Mouse (Mus musculus) midbrain, embryonic 11.5 days (tissue): ENCODE measurements at regions not wholly inside any gene's neighbourhood (a gene's known extent, or its start where the extent isn't known, plus 50 kb on each side); places are given as distances from the start of the nearest gene placed in this dataset.
"Not testable (repeated sequence)": the region's sequence is repeated elsewhere in the genome, so short reads cannot be mapped to it uniquely, and the experiment has no call there.

ENCODE experiments used
- ATAC-seq: fragments of 200-750 bp; cut with Nextera tagmentation; 2 replicates; pipeline ENCODE4 v1.8.0; 2017; ENCODE audit warnings: moderate TSS enrichment, moderate library complexity; ENCODE audit not compliant: low FRiP score
- DNase-seq: peaks from one replicate; pipeline ENCODE4 v3.0.0; 2015; ENCODE audit warnings: low spot score; ENCODE audit errors: missing footprints
- H3K27ac ChIP-seq: fragments of 300-500 bp; sonication (generic); 2 replicates; pipeline ENCODE4 v1.5.1; 2014; ENCODE audit warnings: low read depth, low read length
- H3K27me3 ChIP-seq: fragments of 300-500 bp; sonication (generic); 2 replicates; pipeline ENCODE4 v1.6.1; 2014; ENCODE audit warnings: mild to moderate bottlenecking, low read length, moderate library complexity, mixed read lengths; ENCODE audit not compliant: control insufficient read depth, insufficient read depth
- H3K36me3 ChIP-seq: fragments of 300-500 bp; sonication (generic); 2 replicates; pipeline ENCODE4 v1.6.1; 2014; ENCODE audit warnings: mild to moderate bottlenecking, low read length, moderate library complexity, mixed read lengths; ENCODE audit not compliant: control insufficient read depth, insufficient read depth
- H3K4me1 ChIP-seq: fragments of 300-500 bp; sonication (generic); 2 replicates; pipeline ENCODE4 v1.6.1; 2014; ENCODE audit warnings: low read length; ENCODE audit not compliant: control insufficient read depth, insufficient read depth
- H3K4me2 ChIP-seq: fragments of 300-500 bp; sonication (generic); 2 replicates; pipeline ENCODE4 v1.6.1; 2014; ENCODE audit warnings: mild to moderate bottlenecking, moderate library complexity
- H3K4me3 ChIP-seq: fragments of 300-500 bp; sonication (generic); 2 replicates; pipeline ENCODE4 v1.5.1; 2014; ENCODE audit warnings: low read depth, low read length
- H3K9ac ChIP-seq: fragments of 300-500 bp; sonication (generic); 2 replicates; pipeline ENCODE4 v1.6.1; 2014; ENCODE audit warnings: low read length
- H3K9me3 ChIP-seq: fragments of 300-500 bp; sonication (generic); 2 replicates; pipeline ENCODE4 v1.6.1; 2016; ENCODE audit warnings: low read length; ENCODE audit not compliant: control insufficient read depth
- WGBS: fragments of 180-500 bp; shearing (Covaris S2); extraction: QIAGEN DNeasy Blood & Tissue Kit; methylation state at CpG from one replicate; pipeline ENCODE4 v1.1.7; 2014; 5-methylcytosine and 5-hydroxymethylcytosine counted together

DNA sequence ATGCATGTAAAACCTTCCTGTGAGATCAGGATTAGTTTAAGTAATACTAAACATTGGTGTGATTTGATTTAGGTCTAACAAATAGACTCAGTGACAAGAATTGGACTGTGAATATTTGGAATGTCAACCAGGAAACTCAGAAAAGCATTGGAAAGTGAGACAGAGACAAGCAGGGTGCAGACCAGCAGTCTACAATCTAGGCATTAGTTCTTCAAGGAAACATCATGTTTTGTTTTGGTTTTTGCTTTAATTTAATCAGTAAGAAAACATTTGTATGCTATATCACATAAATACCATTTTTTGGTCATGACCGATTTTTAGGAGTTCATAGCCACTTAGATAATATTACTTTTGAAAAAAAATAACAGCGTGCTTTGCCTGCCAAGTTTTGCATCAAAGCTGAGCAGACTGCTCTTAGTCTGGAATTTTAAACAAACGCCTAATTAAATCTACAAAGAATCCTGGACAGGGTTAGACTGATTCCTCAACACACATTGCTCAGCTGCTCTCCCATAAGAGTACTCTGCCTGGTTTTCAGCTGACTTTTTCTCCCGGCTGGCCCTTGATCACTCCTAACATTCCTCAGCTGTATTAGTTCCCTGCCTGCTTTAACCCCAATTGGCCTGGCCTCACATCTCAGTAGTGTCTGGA is 396.5 kb upstream of the Kcnh7 start:
- Histone ChIP-seq H3K4me2 (no peak overlapping the region), H3K4me1 (no peaks in the 10 kb centered on the region), H3K36me3 (no peaks in the 10 kb centered on the region), H3K4me3 (no peak overlapping the region), H3K9me3 (no peaks in the 10 kb centered on the region), H3K9ac (no peak overlapping the region), H3K27ac (no peak overlapping the region), H3K27me3 (no peaks in the 10 kb centered on the region)
- no peak for ATAC-seq
- WGBS, result 72% methylated on average over 4 of the region's 4 CpGs
- no peak for DNase-seq

DNA sequence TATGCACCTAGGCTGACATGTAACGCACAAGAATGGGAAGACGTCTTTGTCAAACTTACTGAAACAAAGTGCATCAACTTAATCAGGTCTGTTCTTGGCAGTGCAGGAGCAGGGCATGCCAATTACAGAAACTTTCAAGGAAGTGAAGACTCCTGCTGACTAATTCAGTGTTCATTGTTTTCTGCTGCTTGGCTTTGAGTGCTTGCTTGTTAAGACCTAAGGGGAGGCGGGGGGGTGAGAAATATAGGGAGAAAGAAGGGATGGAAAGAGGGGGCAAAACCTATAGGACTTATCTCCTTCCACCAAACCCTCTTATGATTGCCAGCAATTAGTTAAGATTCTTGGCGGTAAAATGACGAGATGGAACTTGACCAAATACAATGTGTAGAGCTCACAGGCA is 391.1 kb upstream of the Kcnh7 start:
- ATAC-seq (no peak), DNase-seq (no peak)
- H3K9me3 ChIP-seq, result no peaks in the 10 kb centered on the region
- H3K9ac ChIP-seq, result no peak overlapping the region
- H3K27ac ChIP-seq, result no peak overlapping the region
- no peaks in the 10 kb centered on the region for H3K36me3 ChIP-seq
- 44% methylated on average over 5 of the region's 5 CpGs for WGBS
- H3K4me3 ChIP-seq, result no peak overlapping the region
- H3K4me1 ChIP-seq, result peaks cover 4% of the 10 kb centered on the region; the same call in 1 of the 2 replicates
- no peak overlapping the region for H3K4me2 ChIP-seq
- H3K27me3 ChIP-seq, result no peaks in the 10 kb centered on the region

DNA sequence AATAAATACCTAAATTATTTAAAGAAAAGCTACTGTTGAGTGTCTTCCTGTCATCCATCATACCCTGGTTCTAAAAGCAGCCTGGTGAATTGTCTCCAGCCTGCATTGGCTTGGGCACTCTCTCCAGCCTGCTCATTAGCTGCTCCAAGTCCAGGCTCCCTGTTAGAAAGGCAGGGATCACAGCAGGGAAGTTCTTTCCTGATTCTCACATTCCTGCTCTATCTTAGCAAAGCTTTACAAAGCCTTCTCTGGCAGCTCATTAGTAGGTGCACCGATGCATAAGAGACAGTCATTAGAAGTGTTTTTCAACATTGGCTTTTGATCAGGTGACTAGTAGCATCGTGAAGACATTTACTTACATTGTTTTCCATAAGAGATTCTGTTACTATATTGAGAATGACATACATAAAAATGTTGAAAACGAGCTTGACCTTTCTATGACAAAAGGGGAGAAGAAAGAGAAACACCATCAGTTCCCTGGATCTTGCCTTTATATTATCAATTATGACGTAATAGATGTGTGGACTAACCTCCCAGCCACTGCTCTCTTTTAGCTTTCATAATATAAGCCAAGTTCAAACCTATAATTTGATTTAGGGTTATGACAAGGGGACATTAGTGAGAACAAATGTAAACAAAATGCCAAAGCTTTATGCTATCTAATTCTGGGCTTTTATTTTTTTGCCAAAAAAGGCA is 390.1 kb upstream of the Kcnh7 start:
- ATAC-seq, result peak; percentile 71; the same call in 1 of the 2 replicates
- DNase-seq, result no peak
- Histone ChIP-seq H3K9me3 (no peaks in the 10 kb centered on the region), H3K36me3 (no peaks in the 10 kb centered on the region), H3K9ac (no peak overlapping the region), H3K27ac (no peak overlapping the region), H3K4me2 (no peak overlapping the region), H3K27me3 (no peaks in the 10 kb centered on the region), H3K4me1 (peaks cover 4% of the 10 kb centered on the region; the same call in 1 of the 2 replicates), H3K4me3 (no peak overlapping the region)
- 23% methylated on average over 4 of the region's 4 CpGs for WGBS

DNA sequence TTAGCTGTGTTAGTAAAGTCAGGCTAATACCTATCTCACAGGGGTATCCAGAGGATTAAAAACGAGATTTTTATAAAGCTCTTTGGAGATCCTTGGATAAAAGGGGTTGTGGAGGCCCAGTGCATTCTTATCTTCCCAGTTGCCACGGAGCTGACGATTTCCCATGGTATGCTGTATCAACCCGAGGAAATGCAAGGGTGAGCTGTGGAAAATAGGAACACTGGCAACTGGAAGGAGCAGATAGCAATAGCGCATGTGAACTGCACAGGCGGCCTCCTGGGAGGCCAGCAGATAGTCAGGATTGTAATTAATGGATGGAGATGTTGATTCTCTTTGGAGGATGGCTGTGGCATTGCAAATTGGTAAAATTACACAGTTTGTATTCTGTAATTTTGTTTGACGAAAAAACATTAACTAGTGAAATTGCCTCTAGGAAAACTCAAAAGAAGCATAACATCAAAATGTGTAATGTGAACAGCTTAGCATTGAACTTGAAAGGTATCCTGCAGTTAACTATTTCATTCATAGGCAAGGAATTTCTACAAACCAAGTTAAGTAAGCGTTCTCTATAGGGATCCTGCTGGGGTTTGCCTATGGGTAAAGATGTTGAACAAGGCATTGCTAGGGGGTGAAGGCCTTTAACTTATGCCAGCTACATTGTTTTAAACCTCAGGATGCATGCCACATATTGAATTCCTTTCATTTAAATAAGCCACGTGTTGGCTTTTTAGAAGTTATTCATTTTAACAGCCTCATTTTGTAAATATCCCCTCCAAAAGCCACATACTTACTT is 389.1 kb upstream of the Kcnh7 start:
- Histone ChIP-seq H3K27ac (no peak overlapping the region), H3K9ac (no peak overlapping the region), H3K4me2 (no peak overlapping the region), H3K9me3 (no peaks in the 10 kb centered on the region), H3K4me1 (peaks cover 4% of the 10 kb centered on the region; the same call in 1 of the 2 replicates), H3K27me3 (no peaks in the 10 kb centered on the region), H3K4me3 (no peak overlapping the region), H3K36me3 (no peaks in the 10 kb centered on the region)
- no peak for DNase-seq
- ATAC-seq, result 0 out of 2 replicates have a peak, but pooled peaks have one; percentile 30
- WGBS, result 21% methylated on average over 9 of the region's 9 CpGs

DNA sequence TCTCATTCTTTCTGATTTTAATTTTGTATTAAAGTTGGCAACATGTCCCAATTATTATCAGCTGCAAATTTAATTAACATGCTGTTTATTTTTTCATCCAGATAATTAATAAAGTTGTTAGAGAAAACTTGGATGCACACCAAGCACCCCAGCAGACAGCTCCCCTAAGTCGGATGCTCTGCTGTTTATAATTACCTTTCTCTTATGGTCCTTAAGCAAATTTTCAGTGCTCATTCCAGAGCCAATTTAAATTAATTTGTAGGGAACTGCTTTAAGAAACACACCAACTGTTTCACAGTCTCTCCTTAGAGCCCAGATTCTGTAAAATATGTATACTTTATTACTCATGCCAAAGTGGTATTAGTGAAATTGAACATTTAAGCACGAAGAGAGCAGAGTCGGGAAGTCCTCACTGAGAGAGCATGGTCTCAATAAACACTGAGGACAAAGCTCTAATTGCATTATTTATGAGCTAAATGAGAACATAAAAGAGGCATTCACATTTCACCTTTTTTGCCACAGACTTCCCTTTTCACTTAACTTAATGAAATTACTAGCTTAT is 372.9 kb upstream of the Kcnh7 start:
- no peak overlapping the region for H3K27ac ChIP-seq
- no peak for DNase-seq
- ATAC-seq, result no peak
- no peaks in the 10 kb centered on the region for H3K9me3 ChIP-seq
- H3K4me3 ChIP-seq, result no peak overlapping the region
- no peaks in the 10 kb centered on the region for H3K4me1 ChIP-seq
- H3K27me3 ChIP-seq, result no peaks in the 10 kb centered on the region
- H3K4me2 ChIP-seq, result no peak overlapping the region
- WGBS, result 67% methylated on average over 3 of the region's 3 CpGs
- no peaks in the 10 kb centered on the region for H3K36me3 ChIP-seq
- H3K9ac ChIP-seq, result no peak overlapping the region

DNA sequence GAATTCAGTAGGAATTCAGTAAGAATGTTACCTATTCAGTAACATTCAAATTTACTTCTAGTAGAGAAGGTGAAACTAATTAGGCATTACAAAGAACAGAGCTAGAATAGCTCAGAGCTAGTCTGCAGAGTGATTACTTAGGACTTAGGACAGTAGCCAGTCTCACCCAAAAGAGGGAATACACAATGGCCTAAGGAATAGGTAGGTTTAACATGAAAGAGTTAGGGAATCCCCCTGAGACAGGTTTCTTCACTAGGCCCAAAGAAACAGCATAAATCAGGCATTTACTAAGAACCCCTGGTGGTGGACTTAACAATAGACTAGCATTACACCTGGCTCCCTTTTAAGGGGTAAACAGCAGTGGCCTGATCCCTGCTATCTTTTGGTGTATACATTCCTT is 357.7 kb upstream of the Kcnh7 start:
- H3K4me2 ChIP-seq, H3K4me3 ChIP-seq, ATAC-seq, H3K9ac ChIP-seq, H3K36me3 ChIP-seq, DNase-seq, H3K27ac ChIP-seq, H3K9me3 ChIP-seq, H3K4me1 ChIP-seq, H3K27me3 ChIP-seq: not testable (repeated sequence)

DNA sequence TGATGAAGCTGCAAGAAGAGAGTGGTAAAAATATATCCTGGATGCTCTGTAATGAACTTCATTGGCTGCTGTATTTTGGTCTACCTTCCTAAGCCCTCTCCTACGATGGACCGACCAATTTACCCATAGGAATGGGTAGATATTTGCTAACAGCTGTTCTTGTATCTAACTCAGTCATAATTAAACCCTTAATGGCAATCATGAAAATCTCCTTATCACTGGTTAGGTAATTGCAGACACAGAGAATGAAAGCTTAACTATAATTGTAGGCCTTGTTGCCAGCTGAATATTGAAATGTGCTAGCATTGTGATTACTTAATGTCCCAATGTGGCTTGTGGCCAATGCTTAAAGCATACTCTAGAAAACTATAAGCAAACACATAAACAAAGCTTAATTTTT is 334.4 kb upstream of the Kcnh7 start:
- no peaks in the 10 kb centered on the region for H3K27me3 ChIP-seq
- DNase-seq, result no peak
- no peak overlapping the region for H3K4me2 ChIP-seq
- no peak overlapping the region for H3K4me3 ChIP-seq
- no peak overlapping the region for H3K9ac ChIP-seq
- WGBS, result 85% methylated on average over 2 of the region's 2 CpGs
- H3K36me3 ChIP-seq, result no peaks in the 10 kb centered on the region
- ATAC-seq, result no peak
- H3K9me3 ChIP-seq, result no peaks in the 10 kb centered on the region
- no peak overlapping the region for H3K27ac ChIP-seq
- H3K4me1 ChIP-seq, result no peaks in the 10 kb centered on the region

DNA sequence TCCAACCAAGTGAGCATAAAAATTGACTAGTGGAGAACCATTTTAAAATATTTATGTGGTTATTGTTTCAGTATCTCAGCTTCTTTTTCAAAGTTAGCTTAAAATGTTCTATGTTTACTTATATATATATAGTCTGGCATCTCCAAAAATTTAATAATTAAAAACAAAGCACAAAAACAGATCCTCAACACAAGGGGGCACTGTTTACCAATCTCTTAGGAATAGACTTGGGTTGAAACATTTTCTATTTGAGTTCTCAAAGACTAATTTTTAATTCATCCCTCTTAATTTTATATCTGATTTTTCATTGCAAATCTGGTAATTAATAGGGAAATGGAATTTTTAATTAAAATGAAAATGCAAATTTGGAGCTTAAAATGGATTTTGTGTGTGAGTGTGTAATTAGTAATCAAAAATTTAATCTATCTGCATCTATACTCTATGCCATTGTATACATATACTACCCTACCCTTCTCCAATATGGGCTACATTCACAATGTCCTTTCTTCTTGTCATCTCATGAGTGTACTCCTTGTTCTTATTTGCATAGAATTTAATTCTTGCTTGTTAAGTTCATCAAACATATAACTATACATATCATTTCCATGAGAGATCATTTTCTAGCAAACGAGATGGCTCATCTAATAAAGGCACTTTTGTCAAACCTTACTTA is 329.6 kb upstream of the Kcnh7 start:
- WGBS, result 81% methylated on average over 1 of the region's 1 CpGs
- no peak overlapping the region for H3K27ac ChIP-seq
- DNase-seq, result peak; percentile 84
- H3K9ac ChIP-seq, result no peak overlapping the region
- no peaks in the 10 kb centered on the region for H3K4me1 ChIP-seq
- H3K9me3 ChIP-seq, result no peaks in the 10 kb centered on the region
- no peaks in the 10 kb centered on the region for H3K27me3 ChIP-seq
- H3K4me2 ChIP-seq, result no peak overlapping the region
- ATAC-seq, result peak; percentile 62; the same call in 1 of the 2 replicates
- H3K4me3 ChIP-seq, result no peak overlapping the region
- no peaks in the 10 kb centered on the region for H3K36me3 ChIP-seq
